Mouse (Mus musculus): ENCODE data around the gene Bloc1s2.

- no peak for TF ChIP-seq CTCF (IDR thresholded peaks at IDR 0.05; ENCODE audit: borderline replicate concordance, control insufficient read depth, extremely low read depth, insufficient read depth, low read length, poor library complexity)
- TF ChIP-seq POLR2A (IDR thresholded peaks at IDR 0.05; ENCODE audit: control insufficient read depth, extremely low read depth, insufficient read depth, low read length, poor library complexity), result no peak
Observed at GRCm38 (mm10) chr19:44128560-44128959, 17.7 kb downstream of the Bloc1s2 start.
